Mouse (Mus musculus): ENCODE measurements around the gene Npw.

Npw gene

DNA sequence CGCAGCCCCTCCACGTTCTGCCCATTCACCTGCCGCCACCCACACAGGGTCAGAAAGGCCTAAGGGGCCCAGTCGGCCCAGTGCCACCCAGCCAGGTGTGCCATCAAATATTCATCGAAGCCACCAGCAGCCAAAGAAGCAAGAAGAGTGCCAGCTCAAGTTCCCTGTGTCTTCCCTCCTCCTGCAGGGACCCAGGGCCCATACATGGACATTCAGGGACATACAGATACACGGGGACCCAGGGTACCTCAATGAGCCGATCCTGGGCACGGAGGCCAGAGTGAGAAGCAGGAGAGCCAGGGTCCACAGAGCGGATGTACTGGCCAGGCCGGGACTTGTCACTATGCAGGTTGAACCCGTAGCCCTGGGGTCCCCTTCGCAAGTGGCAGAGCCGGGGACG, 16.3 kb downstream of the Npw start:
- DNase-seq (ENCODE audit: low read depth, low spot score), result no peak

DNA sequence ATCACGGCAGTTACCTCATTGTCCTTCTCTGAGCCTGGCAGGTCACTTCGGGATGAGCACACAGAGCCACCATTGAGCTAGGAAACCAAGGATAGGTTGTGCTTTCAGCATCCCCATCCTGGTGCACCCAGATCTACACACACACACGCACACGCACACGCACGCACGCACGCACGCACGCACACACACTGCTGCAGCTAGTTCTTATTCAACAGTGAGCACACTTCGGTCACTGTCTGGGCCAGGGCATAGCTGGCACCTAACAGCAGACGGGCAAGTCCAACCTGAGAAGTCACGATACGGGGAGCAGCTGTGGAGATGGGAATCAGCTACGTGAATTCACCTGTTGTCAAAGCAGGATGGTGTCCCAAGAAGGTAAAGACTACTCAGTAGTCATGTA, 17.7 kb downstream of the Npw start:
- DNase-seq (ENCODE audit: low read depth, low spot score), result no peak

GRCm38 (mm10) chr17:24640119-24640518, 18.1 kb downstream of the Npw start:
- no peak for DNase-seq (ENCODE audit: low read depth, low spot score)

GRCm38 (mm10) chr17:24639571-24639988, 18.7 kb downstream of the Npw start:
- no peak for DNase-seq (ENCODE audit: low read depth, low spot score)

- no peak for DNase-seq (ENCODE audit: low read depth, low spot score)
Measured at GRCm38 (mm10) chr17:24638840-24639239, 19.4 kb downstream of the Npw start.

- no peak for DNase-seq (ENCODE audit: low read depth, low spot score)
Measured at GRCm38 (mm10) chr17:24638214-24638613, 20.0 kb downstream of the Npw start.

- no peak for DNase-seq (ENCODE audit: low read depth, low spot score)
Measured at GRCm38 (mm10) chr17:24636781-24637481, 21.3 kb downstream of the Npw start.

- no peak for DNase-seq (ENCODE audit: low read depth, low spot score)
Measured at GRCm38 (mm10) chr17:24635694-24636093, 22.6 kb downstream of the Npw start.

DNA sequence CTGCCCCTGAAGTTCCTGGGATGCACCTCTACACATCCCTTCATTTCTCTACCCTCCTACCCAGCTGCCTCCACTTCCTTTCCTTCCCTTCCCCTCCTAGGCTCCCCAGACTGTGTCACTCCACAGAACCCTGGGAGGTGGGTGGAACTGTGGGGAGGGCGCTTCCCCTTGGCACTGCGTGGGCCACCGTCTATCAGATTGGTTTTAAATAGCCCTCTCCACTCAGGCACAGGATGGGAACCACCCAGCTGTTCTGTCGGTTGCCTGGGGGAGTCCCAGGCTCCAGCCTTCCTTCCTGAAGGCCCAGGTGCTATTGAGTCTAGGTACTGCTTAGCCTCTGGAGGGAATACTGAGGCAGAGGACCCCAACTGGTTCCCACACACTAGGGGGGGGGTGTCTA, 23.2 kb downstream of the Npw start:
- no peak for DNase-seq (ENCODE audit: low read depth, low spot score)

- DNase-seq (ENCODE audit: low read depth, low spot score), result no peak
Measured at GRCm38 (mm10) chr17:24633831-24634230, 24.4 kb downstream of the Npw start.

DNA sequence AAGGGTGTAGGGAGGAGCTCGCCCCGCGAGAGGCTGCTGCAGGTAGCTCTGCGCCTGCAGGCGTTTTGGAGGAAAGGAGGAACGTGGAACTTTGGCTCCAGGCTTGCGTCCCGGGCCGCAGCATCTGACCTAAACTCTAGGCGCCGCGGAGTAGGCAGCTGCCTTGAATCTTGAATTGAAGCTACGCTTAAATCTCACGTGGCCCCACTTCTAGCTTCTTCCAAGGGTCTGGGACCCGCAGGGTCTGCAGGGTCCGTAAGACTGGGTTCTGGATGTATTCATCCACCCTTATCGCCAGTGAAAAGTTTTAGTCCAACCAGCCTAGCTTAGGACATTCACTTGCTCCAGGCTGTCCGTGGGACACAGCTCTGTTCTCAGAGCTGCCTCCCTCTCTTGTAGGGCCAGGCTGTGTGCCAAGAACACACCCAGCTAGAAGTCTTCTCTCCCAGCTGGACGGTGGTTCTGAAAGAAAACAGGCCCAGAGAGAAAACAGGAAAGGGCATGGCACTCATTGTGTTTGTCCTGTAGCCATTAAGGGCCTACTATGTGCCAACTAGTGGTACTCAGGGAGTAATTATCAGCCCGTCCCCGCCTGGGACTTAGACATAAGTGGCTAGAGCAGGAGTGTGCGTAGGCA, 25.3 kb downstream of the Npw start:
- DNase-seq (ENCODE audit: low read depth, low spot score), result no peak

GRCm38 (mm10) chr17:24632167-24632812, 26.0 kb downstream of the Npw start, which contains the start of the genes Tsc2 and Nthl1:
Gene Tsc2 (minus strand): TSS chr17:24632630.
Gene Nthl1 (plus strand): TSS chr17:24632680.
- peak; percentile 76 for DNase-seq (ENCODE audit: low read depth, low spot score)

- DNase-seq (ENCODE audit: low read depth, low spot score), result no peak
Measured at GRCm38 (mm10) chr17:24630072-24630471, 28.2 kb downstream of the Npw start.

- peak; percentile 53 for DNase-seq (ENCODE audit: low read depth, low spot score)
Measured at GRCm38 (mm10) chr17:24628646-24629045, 29.6 kb downstream of the Npw start.

GRCm38 (mm10) chr17:24625472-24625871, 32.8 kb downstream of the Npw start:
- DNase-seq (ENCODE audit: low read depth, low spot score), result no peak

DNA sequence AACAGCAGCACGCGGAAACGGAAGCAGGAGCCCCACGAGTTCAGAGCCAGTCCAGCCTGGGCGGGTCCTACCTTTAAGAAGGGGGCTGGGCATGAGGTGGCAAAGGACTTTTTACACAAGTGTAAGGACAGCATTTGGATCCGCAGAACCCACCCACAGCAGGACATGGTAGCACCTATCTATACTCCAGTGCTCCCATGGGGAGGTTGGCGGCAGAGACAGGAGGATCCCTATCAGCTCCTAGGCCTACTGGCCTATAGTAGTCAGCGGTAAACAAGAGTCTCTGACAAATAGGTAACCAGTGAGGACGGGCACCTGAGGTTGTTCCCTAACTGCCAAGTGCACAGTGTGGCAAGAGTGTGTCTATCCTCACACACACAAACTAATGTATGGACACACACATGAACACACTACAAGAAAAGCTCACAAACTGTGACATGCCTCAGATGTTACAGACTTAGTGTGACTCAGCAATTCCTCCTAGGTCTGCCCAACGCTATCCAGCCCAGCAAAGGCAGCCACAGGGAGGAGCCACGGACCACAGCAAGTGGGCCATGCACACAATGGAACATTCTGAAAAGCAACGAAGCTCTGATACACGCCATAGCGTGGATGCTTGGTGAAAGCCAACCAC, 40.6 kb downstream of the Npw start:
- no peak for DNase-seq (ENCODE audit: low read depth, low spot score)

GRCm38 (mm10) chr17:24610711-24611110, 47.5 kb downstream of the Npw start:
- DNase-seq (ENCODE audit: low read depth, low spot score), result no peak

GRCm38 (mm10) chr17:24608874-24609273, 49.4 kb downstream of the Npw start:
- DNase-seq (ENCODE audit: low read depth, low spot score), result no peak

GRCm38 (mm10) chr17:24608370-24608769, 49.9 kb downstream of the Npw start:
- DNase-seq (ENCODE audit: low read depth, low spot score), result no peak

All from retina, postnatal 7 days (tissue).